Mouse (Mus musculus) bone marrow macrophage, adult 2 months (primary cell): Measurements from ENCODE around the gene Kctd19. TPM values are rescaled to one million over a fixed set of nuclear protein-coding genes. Genes with fewer than 3 reads are reported as not detected.

Experiments
- H3K27ac ChIP-seq: 2 replicates; pipeline ENCODE4 v1.5.1; 2012; ENCODE audit warnings: low read depth, low read length; ENCODE audit not compliant: insufficient read depth
- H3K4me1 ChIP-seq: 2 replicates; pipeline ENCODE4 v1.6.1; 2012; ENCODE audit warnings: low read length; ENCODE audit not compliant: control insufficient read depth, insufficient read depth
- H3K4me3 ChIP-seq: 2 replicates; pipeline ENCODE4 v1.5.1; 2012; ENCODE audit warnings: mild to moderate bottlenecking, low read length, moderate library complexity; ENCODE audit not compliant: insufficient read depth
- CTCF ChIP-seq: IDR thresholded peaks from 2 replicates; pipeline ENCODE4 v1.5.1; 2012; ENCODE audit warnings: low read depth, mild to moderate bottlenecking, low read length, moderate library complexity
- POLR2A ChIP-seq: IDR thresholded peaks from 2 replicates; pipeline ENCODE4 v1.6.1; 2012; ENCODE audit warnings: mild to moderate bottlenecking, low read depth, low read length, borderline replicate concordance
- polyA plus RNA-seq: library from polyadenylated mRNA; stranded (reverse); fragments of >200 nt; gene quantifications from 2 replicates; pipeline ENCODE4 v1.2.4, GENCODE M21; 2012; ENCODE audit not compliant: missing spikeins, insufficient read depth, insufficient read length

The Kctd19 gene
- polyA plus RNA-seq, result not detected in 2 replicates

DNA sequence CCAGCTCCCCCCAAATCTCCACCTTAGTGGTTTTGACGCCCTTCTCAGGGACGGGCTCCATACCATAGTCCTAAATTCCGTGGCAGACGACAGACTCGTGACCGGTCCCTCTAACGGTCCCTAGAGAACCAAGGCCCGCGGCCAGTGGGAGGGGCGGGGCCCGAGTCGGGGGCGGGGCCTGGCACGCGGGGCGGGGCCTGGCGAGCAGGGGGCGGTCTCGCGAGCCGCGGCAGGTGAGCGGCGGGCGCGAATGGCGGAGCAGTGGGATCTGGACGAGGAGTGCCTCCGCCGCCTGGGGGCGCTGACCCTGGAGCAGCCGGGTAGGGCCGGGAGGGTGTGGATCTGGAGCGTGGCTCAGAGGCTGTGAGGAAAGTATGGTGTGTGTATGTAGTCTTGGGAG, at the start of gene Kctd19, which contains the start of gene Lrrc36:
Kctd19 (minus strand) TSS at position 112 of the 400 bp plus-strand sequence.
Lrrc36 (plus strand) TSS at position 181 of the 400 bp plus-strand sequence.
- Histone ChIP-seq H3K4me3 (peak within 1 kb of the TSS; percentile 43), H3K4me1 (peaks cover 3% of the 10 kb centered on the region; the same call in 1 of the 2 replicates), H3K27ac (no peak within 1 kb of the TSS)
- TF ChIP-seq CTCF, result no peak
- TF ChIP-seq POLR2A, result no peak

GRCm38 (mm10) chr8:105461085-105461803, 47.9 kb upstream of the Kctd19 start:
- no peak for TF ChIP-seq CTCF
- TF ChIP-seq POLR2A, result no peak
- H3K27ac ChIP-seq, result no peak overlapping the region
- no peaks in the 10 kb centered on the region for H3K4me1 ChIP-seq
- H3K4me3 ChIP-seq, result no peak overlapping the region

DNA sequence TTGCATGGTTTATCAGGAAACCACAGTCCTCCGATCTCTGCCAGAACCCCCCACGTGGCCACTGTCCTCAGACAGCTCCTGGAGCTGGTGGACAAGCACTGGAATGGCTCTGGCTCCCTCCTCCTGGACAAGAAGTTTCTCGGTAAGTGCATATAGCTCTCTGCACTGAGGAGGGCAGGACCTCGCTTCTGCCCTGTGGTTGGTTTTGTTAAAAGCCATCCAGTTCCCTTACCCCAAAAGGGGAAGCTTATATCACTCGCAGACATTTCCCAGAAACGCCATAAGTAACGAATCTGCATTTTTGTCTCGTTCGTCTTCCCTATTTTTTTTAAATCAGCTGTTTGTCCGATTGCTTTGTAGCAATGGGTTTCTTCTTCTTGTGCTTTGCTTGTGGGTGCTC, 41.9 kb upstream of the Kctd19 start:
- Histone ChIP-seq H3K27ac (peak overlapping the region; percentile 74), H3K4me1 (peaks cover 17% of the 10 kb centered on the region), H3K4me3 (peak overlapping the region; percentile 56)
- TF ChIP-seq CTCF, result no peak
- TF ChIP-seq POLR2A, result no peak

DNA sequence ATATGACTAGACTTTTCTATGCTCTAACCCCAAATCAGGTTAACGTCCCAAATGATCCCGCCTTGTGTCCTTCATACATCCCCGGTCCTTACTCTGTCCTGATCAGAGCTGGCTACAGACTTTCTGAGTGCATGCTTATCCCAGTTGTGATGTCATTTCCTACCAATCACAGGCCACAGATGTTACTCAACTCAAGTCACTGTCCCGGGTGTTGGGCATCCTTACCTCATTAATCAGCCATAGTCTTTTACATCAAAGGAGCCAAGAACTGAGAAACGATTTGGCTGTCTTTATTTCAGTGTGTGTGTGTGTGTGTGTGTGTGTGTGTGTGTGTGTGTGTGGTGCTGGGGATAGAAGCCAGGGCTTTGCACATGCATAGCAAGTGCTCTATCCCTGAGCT, 40.8 kb upstream of the Kctd19 start:
- H3K4me1 ChIP-seq, result peaks cover 17% of the 10 kb centered on the region
- TF ChIP-seq CTCF (no peak), POLR2A (no peak)
- H3K4me3 ChIP-seq, result no peak overlapping the region
- H3K27ac ChIP-seq, result no peak overlapping the region

GRCm38 (mm10) chr8:105453296-105453695, 40.0 kb upstream of the Kctd19 start:
- Histone ChIP-seq H3K4me1 (peaks cover 17% of the 10 kb centered on the region), H3K27ac (no peak overlapping the region), H3K4me3 (no peak overlapping the region)
- no peak for TF ChIP-seq POLR2A
- no peak for TF ChIP-seq CTCF

GRCm38 (mm10) chr8:105451903-105452603, 38.8 kb upstream of the Kctd19 start:
- H3K4me3 ChIP-seq, result no peak overlapping the region
- TF ChIP-seq POLR2A (no peak), CTCF (no peak)
- no peak overlapping the region for H3K27ac ChIP-seq
- H3K4me1 ChIP-seq, result peaks cover 17% of the 10 kb centered on the region

DNA sequence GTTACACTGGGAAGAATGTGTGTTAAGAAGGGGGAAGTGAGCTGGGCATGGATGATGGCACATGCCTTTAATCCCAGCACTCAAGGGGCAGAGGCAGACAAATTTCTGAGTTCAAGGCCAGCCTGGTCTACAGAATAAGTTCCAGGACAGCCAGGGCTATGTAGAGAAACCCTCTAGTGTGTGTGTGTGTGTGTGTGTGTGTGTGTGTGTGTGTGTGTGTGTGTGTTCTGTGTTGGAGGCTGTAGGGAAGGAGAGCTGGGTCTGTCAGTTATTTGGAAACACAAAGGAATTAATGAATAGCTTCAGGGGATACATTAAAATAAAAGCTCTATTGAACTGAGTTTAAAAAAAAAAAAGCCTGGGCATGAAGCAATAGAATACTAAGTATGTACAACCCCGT, 37.7 kb upstream of the Kctd19 start:
- H3K4me1 ChIP-seq, result peaks cover 16% of the 10 kb centered on the region
- no peak overlapping the region for H3K27ac ChIP-seq
- TF ChIP-seq POLR2A, result no peak
- no peak for TF ChIP-seq CTCF
- H3K4me3 ChIP-seq, result no peak overlapping the region

GRCm38 (mm10) chr8:105448596-105448995, 35.3 kb upstream of the Kctd19 start:
- H3K4me1 ChIP-seq, result peaks cover 3% of the 10 kb centered on the region
- TF ChIP-seq POLR2A (no peak), CTCF (no peak)
- no peak overlapping the region for H3K27ac ChIP-seq
- no peak overlapping the region for H3K4me3 ChIP-seq

- no peak for TF ChIP-seq CTCF
- TF ChIP-seq POLR2A, result no peak
- Histone ChIP-seq H3K4me1 (peaks cover 3% of the 10 kb centered on the region; the same call in 1 of the 2 replicates), H3K4me3 (no peak overlapping the region), H3K27ac (no peak overlapping the region)
These were observed 34.9 kb upstream of the Kctd19 start for GRCm38 (mm10) chr8:105448188-105448587.

DNA sequence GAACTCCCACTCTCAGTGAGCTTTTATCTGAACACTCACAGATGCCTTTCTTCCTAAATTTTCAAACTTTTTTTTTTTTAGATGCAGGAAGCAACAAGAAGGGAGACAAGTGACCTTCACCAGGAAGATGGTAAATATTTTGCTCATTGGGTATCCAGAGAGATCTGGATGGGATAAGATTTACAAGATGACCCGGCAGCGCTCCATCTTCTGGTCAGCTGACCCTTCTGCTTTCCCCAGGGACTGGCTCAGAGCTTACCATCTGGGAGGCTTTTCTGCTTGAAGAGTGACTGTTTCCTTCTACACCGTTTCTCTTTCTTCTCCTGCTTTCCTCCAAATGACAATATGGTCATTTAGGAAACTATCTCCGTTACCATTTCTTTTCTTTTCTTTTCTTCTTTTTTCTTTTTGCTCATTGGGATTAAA, 32.8 kb upstream of the Kctd19 start:
- H3K4me1 ChIP-seq, result no peaks in the 10 kb centered on the region
- no peak overlapping the region for H3K4me3 ChIP-seq
- TF ChIP-seq POLR2A (no peak), CTCF (no peak)
- H3K27ac ChIP-seq, result no peak overlapping the region
